Mouse (Mus musculus) C2C12 (cell line): ENCODE results near the gene Zfp579.

Experiments used
- CTCF ChIP-seq: IDR thresholded peaks from one replicate; pipeline ENCODE4 v1.5.1; 2011; ENCODE audit not compliant: control insufficient read depth, insufficient read depth, insufficient read length
- MAX ChIP-seq: IDR thresholded peaks from one replicate; pipeline ENCODE4 v1.6.1; 2011; ENCODE audit warnings: mild to moderate bottlenecking, control low read depth

- TF ChIP-seq CTCF, result no peak
- TF ChIP-seq MAX, result no peak
Observed at GRCm38 (mm10) chr7:5012681-5013513, 16.9 kb upstream of the Zfp579 start.
